Mouse (Mus musculus) testis, adult 2 months (tissue): Measurements from ENCODE around the gene Cckar.

ENCODE experiments used
- CTCF ChIP-seq: fragments of 200-500 bp; IDR thresholded peaks from 2 replicates; pipeline ENCODE4 v1.5.1; 2012; ENCODE audit warnings: low read depth, mild to moderate bottlenecking, inconsistent platforms, low read length, moderate library complexity; ENCODE audit not compliant: control insufficient read depth, insufficient read depth, insufficient replicate concordance
- POLR2A ChIP-seq: fragments of 200-500 bp; IDR thresholded peaks from 2 replicates; pipeline ENCODE4 v1.6.1; 2012; ENCODE audit warnings: low read depth, mild to moderate bottlenecking, inconsistent platforms, low read length, moderate library complexity; ENCODE audit not compliant: control insufficient read depth

- TF ChIP-seq CTCF (peak; percentile 78; the same call in 1 of the 2 replicates), POLR2A (no peak)
Observed at GRCm38 (mm10) chr5:53672352-53672751, 35.2 kb downstream of the Cckar start.
